Mouse (Mus musculus) inflammation-experienced regulatory T-cells, adult 6 months (primary cell): ENCODE measurements around the gene Arap1. TPM values are rescaled to one million over a fixed set of nuclear protein-coding genes. Genes with fewer than 3 reads are reported as not detected.
A peak's percentile ranks its signal among the peaks of the same experiment; 100 is the strongest.

Experiments
- ATAC-seq: one replicate; pipeline ENCODE4 v1.8.0; 2017
- polyA plus RNA-seq, 3 experiments: library from polyadenylated mRNA; unstranded; fragments of 100-300 nt; shearing (Covaris generic); gene quantifications; one replicate each; pipeline ENCODE4 v1.2.1; 2017

The Arap1 gene
- polyA plus RNA-seq, 3 experiments from 2014 or later, result 29.0 to 58.0 (median 41.3) TPM

GRCm38 (mm10) chr7:101397175-101397574 lies 49.3 kb downstream of the Arap1 start:
- no peak for ATAC-seq

- no peak for ATAC-seq
Observed at GRCm38 (mm10) chr7:101401510-101401909, 53.6 kb downstream of the Arap1 start.

GRCm38 (mm10) chr7:101403831-101404230 lies 56.0 kb downstream of the Arap1 start:
- ATAC-seq, result no peak

- no peak for ATAC-seq
Observed at GRCm38 (mm10) chr7:101410267-101410936, 62.5 kb downstream of the Arap1 start, which contains the start of gene Gm45837. Gm45837 (plus strand) TSS chr7:101410886.

GRCm38 (mm10) chr7:101412796-101413195 lies 64.9 kb downstream of the Arap1 start:
- peak; percentile 66 for ATAC-seq

GRCm38 (mm10) chr7:101414209-101414608 lies 66.3 kb downstream of the Arap1 start:
- peak; percentile 74 for ATAC-seq

GRCm38 (mm10) chr7:101414661-101415511 lies 67.0 kb downstream of the Arap1 start:
- ATAC-seq, result no peak

- ATAC-seq, result no peak
Observed at GRCm38 (mm10) chr7:101415512-101416100, 67.7 kb downstream of the Arap1 start.

- ATAC-seq, result no peak
Observed at GRCm38 (mm10) chr7:101416391-101416790, 68.5 kb downstream of the Arap1 start.

GRCm38 (mm10) chr7:101419013-101419770 lies 71.3 kb downstream of the Arap1 start:
- no peak for ATAC-seq

- ATAC-seq, result no peak
Observed at GRCm38 (mm10) chr7:101421529-101421928, 73.7 kb downstream of the Arap1 start, which contains the start of gene Pde2a. Pde2a (plus strand) TSS chr7:101421691.

GRCm38 (mm10) chr7:101422069-101422468 lies 74.2 kb downstream of the Arap1 start:
- ATAC-seq, result no peak

- ATAC-seq, result peak; percentile 84
Observed at GRCm38 (mm10) chr7:101422646-101423045, 74.8 kb downstream of the Arap1 start.

GRCm38 (mm10) chr7:101423970-101424369 lies 76.1 kb downstream of the Arap1 start:
- ATAC-seq, result no peak

GRCm38 (mm10) chr7:101426692-101427091 lies 78.8 kb downstream of the Arap1 start:
- ATAC-seq, result no peak

- no peak for ATAC-seq
Observed at GRCm38 (mm10) chr7:101427736-101428135, 79.9 kb downstream of the Arap1 start.

GRCm38 (mm10) chr7:101435038-101435437 lies 87.2 kb downstream of the Arap1 start:
- no peak for ATAC-seq

- no peak for ATAC-seq
Observed at GRCm38 (mm10) chr7:101437876-101438275, 90.0 kb downstream of the Arap1 start.

- no peak for ATAC-seq
Observed at GRCm38 (mm10) chr7:101443093-101443492, 95.2 kb downstream of the Arap1 start.

GRCm38 (mm10) chr7:101444211-101444610 lies 96.3 kb downstream of the Arap1 start:
- ATAC-seq, result no peak

GRCm38 (mm10) chr7:101449855-101450254 lies 102.0 kb downstream of the Arap1 start:
- ATAC-seq, result no peak
